Mouse (Mus musculus) hindlimb bud, embryonic 11.5 days (tissue): ENCODE data around the gene Cdk4.
"Not testable (repeated sequence)": the region's sequence is repeated elsewhere in the genome, so short reads cannot be mapped to it uniquely, and the experiment has no call there.

Experiments
- DNase-seq: peaks from one replicate; pipeline ENCODE4 v3.0.0-alpha.2; 2012; ENCODE audit warnings: low read depth, low spot score; ENCODE audit errors: extremely low spot score

The Cdk4 gene

DNA sequence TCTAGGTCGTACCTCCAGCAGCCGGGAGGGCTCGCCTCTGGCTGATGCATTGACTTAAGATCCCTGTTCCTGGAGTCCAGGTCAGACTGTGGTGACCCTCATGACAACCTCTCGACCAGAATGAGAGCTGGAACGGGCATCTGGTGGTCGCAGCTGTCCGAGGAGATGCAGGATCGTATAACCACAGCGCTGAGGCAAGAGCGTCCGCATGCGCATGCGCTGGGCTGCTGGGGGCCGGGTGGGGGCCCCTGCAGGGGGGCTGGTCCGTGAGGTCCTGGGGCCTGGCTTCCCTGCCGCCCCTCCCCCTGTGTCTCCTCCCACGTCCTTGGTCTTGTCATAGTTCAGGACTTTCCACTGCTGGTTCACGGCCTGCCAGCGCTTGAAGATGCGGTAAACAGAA lies 6.8 kb upstream of the Cdk4 start:
- DNase-seq = no peak

DNA sequence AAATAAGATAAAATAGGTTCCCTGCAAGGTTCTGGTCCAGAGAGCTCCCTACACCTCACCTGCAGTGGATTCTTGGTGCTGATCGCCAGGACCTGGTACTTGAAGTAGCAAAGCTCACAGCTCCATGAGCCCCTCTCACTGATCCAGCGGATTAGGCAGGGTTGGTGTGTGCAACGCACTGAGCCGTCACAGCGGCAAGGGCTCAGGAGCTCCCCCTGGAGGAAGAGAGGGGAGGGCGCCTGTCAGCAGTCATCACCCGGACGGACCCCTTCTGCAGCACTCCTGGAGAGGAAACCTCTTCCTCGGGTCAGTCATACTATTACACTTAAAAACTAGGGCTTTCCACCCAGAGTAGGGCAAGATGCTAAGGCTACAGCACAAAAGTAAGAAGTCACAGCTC lies 5.2 kb upstream of the Cdk4 start:
- no peak for DNase-seq

DNA sequence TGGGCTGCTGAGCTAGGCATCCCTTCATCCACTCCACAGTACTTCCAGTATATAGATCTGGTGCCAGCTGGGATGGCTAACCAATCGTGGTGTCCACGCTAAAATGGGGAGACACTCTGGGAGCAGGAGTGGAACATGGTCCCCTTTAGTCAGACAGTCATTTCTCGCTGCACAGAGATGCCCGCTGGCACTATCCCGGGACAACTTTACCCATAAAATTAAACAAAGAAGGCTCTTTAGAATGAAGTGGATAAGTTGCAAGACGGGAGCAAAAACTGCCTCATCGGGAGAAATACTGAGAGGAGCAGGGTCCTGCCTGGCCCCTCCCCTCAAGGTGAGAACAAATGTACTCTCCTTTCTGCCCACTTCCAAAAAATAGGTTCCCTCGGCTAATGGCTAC lies 4.6 kb upstream of the Cdk4 start:
- no peak for DNase-seq

DNA sequence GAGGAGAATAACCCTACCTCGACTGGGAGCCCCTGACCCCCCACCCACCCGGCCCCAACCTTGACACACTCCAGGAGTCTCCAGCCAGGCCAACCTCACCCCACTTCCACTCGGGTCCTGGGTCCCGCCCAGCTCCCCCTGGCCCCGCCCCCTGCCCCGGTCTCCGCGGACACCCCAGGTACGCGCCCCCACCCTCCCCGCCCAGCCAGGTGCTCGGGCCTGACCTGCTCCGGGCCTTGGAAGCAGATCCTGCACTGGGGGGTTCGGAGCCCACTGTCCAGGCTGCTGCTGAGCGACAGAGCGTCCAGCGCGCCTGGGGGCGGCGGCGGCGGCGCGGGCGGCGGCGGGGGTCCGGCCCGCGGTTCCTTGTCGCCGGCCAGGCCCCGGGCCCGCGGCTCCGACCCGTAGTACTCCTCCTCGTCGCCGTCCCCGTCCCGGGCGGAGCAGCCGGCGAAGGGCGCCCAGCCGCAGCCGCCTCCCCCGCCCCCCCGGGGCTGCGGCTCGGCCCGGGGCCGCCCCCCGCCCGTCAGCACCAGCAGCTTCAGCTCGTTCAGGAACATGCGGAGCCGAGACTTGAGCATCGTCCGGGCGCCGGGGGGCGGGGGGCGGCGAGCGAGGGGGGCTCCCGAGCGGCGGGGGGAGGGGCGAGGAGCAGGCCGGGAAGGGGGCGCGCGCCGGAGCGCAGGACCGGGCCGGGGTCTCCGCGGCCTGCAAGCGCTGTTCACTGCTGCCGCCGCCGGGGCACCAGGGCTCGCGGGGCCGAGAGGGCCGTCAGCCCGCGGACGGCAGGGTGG lies 4.0 kb upstream of the Cdk4 start:
- no peak for DNase-seq

DNA sequence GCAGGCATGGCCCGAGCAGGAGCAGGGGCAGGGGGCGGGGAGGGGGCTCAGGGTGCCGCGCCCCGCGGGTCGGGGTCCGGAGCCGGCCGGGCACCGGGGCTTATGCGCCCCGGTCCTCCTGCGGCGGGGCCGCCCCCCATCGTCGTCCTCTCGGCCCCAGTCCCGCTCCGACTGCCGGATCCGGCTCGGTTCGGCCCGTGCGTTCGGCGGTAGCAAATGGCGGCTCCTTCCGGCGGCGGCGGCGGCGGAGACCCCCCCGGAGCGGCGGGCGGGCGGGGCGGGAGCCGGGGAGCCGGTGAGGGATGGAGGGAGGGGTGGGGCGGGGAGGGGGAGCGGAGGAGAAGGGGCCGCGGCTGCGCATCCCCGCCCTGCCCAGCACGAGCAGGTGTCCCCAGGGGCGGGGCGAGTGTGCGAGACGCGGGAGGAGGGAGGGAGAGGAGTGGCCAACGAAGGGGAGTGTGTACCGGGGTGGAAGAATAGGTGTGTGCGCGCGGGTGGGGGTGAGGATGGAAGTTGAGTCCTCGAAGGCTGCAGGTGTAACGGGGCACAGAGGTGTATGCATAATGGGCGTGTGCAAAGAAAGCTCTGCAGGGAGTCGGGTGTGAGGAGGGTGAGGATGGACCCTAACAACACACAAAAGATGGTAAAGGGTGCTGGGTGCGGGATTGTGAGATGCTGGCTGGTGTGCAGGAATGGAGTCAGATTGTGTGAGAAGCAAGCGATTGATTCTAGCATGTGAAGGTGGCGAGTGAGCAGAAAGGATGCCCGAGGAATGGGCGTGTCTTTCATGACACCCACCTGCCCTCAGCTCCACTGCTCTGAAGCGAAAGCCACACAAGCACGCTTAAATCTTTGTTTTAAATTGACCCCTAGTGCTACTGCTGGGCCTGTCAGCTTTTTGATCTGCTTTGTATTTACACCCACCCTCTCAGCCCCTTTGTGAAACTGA lies 3.1 kb upstream of the Cdk4 start, which contains the start of gene March9:
Gene March9, minus strand, starts transcription at position 217 of the 949 bp plus-strand sequence.
- no peak for DNase-seq

DNA sequence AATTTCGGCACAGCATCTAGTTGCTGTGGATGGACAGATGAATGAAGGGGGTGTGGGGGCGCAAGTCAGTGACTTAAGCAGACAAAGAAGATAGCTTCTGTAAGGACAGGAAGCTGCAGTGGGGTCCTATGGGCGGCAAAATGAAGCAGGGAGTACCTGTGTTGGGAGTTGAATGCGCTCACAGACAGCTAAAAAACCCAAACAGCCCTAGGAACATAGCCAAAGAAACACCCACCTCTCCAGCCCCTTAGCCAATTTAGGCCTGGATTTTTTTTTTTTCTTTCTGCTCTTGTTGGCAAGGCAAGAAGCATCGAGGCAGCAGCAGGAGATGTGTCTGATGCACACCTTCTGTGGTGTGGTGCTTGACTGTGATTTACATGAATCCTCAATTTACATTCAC lies 2.2 kb upstream of the Cdk4 start:
- DNase-seq = no peak

DNA sequence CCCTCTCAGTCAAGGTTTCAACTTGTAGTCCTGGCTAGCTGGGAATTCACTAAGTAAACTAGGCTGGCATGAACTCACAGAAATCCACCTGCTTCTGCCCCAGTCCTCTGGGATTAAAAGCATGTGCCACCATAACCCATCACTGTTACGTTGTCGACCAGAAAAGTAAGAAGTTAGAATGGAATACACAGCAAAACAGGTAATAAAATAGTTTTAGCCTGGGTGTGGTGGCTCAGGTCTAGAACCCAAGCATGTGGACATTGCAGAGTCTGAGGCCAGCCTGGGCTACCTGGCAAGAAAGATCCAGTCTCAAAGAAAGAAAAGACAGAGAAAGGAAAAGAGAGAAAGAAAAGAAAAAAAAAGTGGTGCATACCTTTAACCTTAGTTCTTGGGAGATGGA lies 1.8 kb upstream of the Cdk4 start:
- no peak for DNase-seq

DNA sequence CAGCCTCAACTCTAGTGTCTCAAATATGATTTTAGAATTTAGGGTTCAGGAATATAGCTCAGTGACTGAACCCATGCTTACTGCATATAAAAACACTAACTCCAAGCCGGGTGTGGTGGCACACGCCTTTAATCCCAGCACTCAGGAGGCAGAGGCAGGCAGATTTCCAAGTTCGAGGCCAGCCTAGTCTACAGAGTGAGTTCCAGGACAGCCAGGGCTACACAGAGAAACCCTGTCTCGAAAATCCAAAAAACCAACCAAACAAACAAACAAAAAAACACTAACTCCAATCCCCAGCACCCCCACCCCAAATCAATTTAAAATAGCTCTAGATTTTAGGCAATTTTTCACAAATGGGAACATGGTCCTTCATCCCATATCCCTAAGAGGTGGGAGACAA lies 1.2 kb upstream of the Cdk4 start:
- DNase-seq = not testable (repeated sequence)

DNA sequence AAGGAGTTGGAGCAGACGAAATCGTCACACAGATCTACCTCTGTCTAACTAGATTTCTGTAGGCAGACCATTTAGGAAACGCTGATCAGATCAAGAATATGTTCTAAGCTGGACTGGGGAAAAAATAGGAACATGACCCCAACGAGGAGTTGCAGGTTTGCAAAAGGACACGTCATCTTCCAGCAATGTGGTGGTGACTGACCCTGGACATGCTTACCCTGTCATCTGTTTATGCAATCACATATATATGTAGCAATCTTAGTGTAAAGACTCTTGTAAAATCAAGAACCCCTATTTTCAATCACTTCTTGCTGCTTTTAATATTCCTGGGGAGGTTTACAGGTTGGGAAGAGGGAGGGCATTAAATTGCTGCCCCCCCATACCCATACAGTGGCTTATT lies 831 bp upstream of the Cdk4 start:
- no peak for DNase-seq

DNA sequence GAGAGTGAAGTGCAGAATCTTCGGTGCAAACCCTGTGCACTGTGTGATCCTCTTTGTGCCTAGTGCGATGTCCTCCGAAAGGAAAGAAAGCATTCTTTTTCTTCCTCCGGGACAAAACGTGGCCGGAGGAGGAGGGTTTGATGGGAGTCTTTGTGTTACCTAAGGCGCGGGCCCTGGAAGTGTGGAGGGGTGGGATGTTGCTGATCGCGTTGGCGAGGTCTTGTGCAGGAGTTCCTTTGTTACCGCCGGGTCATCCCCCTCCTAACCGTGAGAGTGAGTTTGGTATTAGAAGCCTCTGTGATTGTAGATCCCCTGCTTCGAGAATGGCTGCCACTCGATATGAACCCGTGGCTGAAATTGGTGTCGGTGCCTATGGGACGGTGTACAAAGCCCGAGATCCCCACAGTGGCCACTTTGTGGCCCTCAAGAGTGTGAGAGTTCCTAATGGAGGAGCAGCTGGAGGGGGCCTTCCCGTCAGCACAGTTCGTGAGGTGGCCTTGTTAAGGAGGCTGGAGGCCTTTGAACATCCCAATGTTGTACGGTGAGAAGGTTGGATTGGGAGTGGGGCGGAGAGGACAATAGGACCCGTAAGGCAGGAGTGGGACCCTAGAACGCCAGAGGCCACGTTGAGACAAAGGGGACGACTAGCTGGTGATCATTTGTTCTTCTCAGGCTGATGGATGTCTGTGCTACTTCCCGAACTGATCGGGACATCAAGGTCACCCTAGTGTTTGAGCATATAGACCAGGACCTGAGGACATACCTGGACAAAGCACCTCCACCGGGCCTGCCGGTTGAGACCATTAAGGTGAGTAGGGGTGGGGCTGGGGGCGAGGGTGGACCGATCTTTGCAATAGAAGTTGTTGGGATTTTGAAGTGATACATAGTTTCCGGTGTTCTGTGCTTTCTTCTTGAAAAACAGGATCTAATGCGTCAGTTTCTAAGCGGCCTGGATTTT lies 858 bp downstream of the Cdk4 start:
- DNase-seq = no peak

DNA sequence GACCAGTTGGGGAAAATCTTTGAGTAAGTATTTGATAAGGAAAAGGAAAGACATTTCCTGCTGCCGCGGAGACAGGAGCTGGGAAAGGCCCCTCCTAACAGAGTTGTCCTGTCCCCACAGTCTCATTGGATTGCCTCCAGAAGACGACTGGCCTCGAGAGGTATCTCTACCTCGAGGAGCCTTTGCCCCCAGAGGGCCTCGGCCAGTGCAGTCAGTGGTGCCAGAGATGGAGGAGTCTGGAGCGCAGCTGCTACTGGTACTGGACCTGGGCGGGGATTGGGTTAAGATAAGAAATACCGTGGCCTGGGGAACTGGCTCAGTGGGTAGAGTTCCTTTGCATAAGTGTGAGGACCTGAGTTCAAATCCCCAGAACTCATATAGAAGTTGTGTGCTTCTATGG lies 2.6 kb downstream of the Cdk4 start:
- DNase-seq = no peak

DNA sequence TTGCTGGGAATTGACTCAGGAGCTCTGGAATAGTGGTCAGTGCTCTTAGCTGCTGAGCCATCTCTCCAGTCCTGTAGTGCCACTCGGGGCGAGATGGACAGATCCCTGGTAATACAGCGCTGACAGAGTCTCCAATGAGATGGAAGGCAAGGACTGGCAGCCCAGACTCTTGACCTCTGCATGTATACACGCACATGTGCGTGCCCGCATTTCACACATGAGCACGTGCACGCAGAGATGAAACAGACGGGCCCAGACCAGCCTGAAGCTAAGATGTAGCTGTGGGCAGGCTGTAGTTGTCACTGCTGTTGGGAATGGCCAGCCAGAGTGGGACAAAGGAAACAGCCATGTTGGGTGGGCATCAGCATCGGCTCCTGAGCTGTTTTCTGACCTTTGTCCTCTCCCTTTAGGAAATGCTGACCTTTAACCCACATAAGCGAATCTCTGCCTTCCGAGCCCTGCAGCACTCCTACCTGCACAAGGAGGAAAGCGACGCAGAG lies 3.2 kb downstream of the Cdk4 start:
- DNase-seq = no peak

DNA sequence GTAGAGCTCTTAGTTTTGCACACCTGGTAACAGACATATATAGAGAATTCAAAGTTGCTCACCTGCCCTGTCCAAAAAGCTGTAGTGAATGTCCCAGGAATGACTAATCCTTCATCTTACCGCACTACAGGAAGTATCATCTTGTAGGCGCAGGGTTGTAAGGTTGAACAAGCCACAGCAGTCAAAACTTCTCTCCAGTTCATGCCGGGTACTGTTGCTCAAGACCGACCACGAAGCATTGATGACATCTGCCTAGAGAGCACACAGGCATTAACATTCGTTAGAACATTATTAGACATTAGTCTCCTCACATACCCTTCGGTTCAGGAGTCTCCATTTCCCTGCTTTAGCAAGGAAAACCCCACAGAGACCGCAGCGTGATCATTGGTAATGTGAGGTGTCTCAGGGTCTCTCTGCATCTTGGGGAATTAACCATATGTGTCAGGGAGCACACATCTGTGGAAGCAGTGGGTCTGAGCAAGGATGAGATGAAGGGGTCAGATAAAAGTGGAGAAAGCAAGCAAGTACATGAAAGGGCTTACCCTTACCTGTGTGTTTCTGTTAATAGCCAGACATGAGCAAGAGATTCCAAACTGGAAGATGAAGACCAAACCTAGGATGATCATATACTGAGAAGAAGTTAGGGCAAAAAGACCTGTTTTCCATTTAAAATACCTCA lies 5.2 kb downstream of the Cdk4 start:
- DNase-seq = no peak

DNA sequence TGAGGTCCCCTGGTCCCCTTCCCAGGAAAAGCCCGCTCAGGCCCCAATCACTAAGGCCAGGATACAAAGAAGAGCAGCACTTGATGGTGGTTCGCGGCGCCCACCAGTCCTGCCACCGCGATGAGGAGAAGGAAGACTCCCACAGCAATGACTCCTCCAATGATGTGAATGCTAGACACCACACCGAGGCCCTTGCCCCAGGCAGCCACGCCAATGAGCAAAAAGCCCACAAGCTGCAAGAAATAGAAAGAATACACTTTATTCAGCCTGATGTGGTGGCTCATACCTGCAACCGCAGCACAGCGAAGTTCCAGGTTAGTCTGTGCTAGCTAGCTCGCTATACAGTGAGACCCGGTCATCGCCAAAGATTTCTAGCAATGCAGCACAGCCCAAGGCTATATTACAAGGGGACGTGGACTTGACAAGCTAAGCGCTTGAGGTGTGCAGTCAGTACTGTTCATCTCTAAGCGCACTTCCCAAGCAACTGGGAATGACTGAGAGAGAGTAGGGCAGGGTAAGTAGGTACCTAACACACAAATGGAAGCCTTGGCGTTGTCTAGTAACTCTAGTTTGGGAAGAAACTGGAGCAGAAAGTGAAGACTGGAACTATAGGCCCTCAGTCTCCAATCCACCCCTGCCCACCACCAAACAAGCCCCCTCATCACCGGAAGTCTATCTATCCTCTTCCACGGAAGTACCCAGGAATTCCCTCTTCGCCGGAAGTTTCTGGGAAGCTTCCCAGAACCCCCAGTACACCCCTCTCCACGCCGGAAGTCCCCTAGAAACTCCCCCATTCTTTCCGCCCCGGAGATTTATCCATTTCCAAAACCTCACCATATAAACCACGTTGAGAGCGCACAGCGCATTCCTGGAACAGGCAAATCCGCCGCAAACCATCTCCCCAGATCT lies 6.2 kb downstream of the Cdk4 start:
- no peak for DNase-seq

DNA sequence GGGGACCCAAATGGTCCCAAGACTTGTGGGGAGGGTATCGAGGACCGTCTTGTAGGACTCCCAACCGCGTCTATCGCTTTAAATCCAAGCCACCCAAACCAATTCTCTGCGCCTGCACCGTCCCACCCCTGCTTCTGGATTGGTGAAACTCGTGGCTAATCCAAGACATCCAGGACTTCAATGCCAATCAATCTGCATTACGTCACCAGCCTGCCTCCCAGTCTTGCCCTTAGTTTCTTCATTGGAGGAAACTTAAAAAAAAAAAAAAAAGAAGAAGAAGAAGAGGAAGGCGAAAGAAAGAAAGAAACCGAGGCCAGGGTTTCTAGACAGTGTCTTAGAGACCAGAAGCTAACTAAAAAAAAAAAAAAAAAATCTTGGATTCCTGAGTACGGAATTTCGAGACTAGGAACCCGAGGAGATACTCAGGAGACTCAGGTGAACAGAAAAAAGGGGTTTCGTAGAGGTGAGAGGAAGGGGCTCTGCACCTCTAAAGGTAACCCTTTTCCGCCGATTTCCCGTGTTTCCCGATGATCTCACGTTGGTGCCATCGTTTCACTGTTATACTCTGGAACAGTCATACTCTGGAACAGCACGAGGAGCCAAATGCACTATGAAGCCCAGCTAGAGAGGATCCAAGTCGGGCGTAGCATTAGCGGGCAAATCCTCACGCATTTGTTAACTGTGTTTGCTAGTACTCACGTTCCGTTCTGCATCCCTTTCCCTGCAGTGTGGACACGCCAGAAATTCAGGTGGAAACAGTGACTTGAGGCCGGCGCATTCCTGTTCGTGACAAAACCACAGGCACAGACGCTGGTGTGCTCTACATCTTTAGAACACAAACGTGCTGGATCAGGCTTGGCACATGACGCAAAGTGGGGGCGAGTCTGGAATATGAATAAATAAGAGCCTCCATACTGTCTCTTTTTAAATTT lies 7.1 kb downstream of the Cdk4 start, which contains the start of gene Tspan31:
Gene Tspan31, minus strand, starts transcription at position 75 of the 932 bp plus-strand sequence.
- DNase-seq = peak; percentile 93

DNA sequence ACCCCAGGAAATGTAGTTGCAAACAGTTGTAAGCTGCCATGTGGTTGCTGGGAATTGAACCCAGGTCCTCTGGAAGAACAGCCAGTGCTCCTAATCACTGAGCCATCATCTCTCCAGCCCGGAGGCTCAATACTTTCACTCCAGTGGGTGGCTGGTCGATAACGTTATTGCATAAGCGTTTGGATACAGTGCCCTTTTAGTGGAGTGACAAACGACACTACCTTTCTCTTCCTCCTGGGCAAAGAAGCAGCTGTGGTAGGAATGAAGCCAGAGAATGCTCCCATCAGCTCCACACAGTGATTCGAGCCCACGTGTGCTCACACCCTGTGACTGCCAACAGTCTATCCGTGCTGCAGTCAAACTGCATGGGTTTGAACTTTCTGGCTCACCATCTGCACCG lies 7.9 kb downstream of the Cdk4 start:
- no peak for DNase-seq

DNA sequence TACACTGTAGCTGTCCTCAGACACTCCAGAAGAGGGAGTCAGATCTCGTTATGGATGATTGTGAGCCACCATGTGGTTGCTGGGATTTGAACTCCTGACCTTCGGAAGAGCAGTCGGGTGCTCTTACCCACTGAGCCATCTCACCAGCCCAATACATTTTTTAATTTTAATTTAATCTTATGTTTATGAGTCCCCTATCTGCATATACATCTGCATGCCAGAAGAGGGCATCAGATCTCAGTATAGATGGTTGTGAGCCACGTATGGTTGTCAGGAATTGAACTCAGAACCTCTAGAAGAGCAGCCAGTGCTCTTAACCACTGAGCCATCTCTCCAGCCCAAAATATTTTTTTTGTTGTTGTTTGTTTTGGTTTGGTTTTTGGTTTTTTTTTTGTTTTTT lies 8.9 kb downstream of the Cdk4 start:
- not testable (repeated sequence) for DNase-seq

DNA sequence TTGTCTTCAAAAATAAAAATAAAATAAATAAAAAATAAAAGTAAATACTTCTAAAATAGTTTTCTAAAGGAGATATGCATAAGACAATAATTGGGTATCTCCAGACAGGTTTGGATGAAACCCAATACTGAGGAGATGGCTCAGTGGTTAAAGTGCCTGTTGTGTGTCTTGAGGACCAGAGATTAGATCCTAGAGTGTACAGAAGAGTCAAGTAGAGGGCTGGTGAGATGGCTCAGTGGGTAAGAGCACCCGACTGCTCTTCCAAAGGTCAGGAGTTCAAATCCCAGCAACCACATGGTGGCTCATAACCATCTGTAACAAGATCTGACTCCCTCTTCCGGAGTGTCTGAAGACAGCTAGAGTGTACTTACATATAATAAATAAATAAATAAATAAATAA lies 9.6 kb downstream of the Cdk4 start:
- DNase-seq = not testable (repeated sequence)
